Mouse (Mus musculus) lung, embryonic 16.5 days (tissue): ENCODE results near the gene Pcsk2. TPM values are rescaled to one million over a fixed set of nuclear protein-coding genes. Genes with fewer than 3 reads are reported as not detected.

ENCODE experiments used
- ATAC-seq: fragments of 200-750 bp; cut with Nextera tagmentation; 2 replicates; pipeline ENCODE4 v1.8.0; 2017; ENCODE audit warnings: low read depth, mild to moderate bottlenecking, moderate library complexity
- H3K27ac ChIP-seq: fragments of 300-500 bp; sonication (generic); 2 replicates; pipeline ENCODE4 v1.5.1; 2014; ENCODE audit warnings: mild to moderate bottlenecking, control low read depth, low read length
- H3K27me3 ChIP-seq: fragments of 300-500 bp; sonication (generic); 2 replicates; pipeline ENCODE4 v1.6.1; 2014; ENCODE audit warnings: low read depth, low read length, mixed read lengths; ENCODE audit not compliant: control insufficient read depth, insufficient read depth
- H3K36me3 ChIP-seq: fragments of 300-500 bp; sonication (generic); 2 replicates; pipeline ENCODE4 v1.6.1; 2014; ENCODE audit warnings: low read length; ENCODE audit not compliant: control insufficient read depth, insufficient read depth
- H3K4me1 ChIP-seq: fragments of 300-500 bp; sonication (generic); replicated peaks from 2 replicates; pipeline ENCODE4 v1.6.1; 2014; ENCODE audit warnings: low read length, mixed read lengths; ENCODE audit not compliant: control insufficient read depth, insufficient read depth
- H3K4me2 ChIP-seq: fragments of 300-500 bp; sonication (generic); 2 replicates; pipeline ENCODE4 v1.6.1; 2014; ENCODE audit warnings: low read depth, low read length, control low read depth
- H3K4me3 ChIP-seq: fragments of 300-500 bp; sonication (generic); 2 replicates; pipeline ENCODE4 v1.5.1; 2014; ENCODE audit warnings: mild to moderate bottlenecking, low read length, control low read depth
- H3K9ac ChIP-seq: fragments of 300-500 bp; sonication (generic); 2 replicates; pipeline ENCODE4 v1.6.1; 2014; ENCODE audit warnings: low read length, control low read depth
- H3K9me3 ChIP-seq: fragments of 300-500 bp; sonication (generic); 2 replicates; pipeline ENCODE4 v1.6.1; 2016; ENCODE audit warnings: low read length; ENCODE audit not compliant: control insufficient read depth
- WGBS: fragments of 180-500 bp; shearing (Covaris S2); extraction: QIAGEN DNeasy Blood & Tissue Kit; methylation state at CpG from one replicate; pipeline ENCODE4 v1.1.7; 2014; 5-methylcytosine and 5-hydroxymethylcytosine counted together
- polyA plus RNA-seq: library from polyadenylated mRNA; unstranded; fragments of >200 nt; fragmentation: Nextera tagmentation; extraction: Ambion mirVana; gene quantifications from 2 replicates; pipeline ENCODE4 v1.2.1, GENCODE M21; 2015

Pcsk2 gene
- polyA plus RNA-seq, 1 experiment from 2014 or later, result 0.08 TPM

DNA sequence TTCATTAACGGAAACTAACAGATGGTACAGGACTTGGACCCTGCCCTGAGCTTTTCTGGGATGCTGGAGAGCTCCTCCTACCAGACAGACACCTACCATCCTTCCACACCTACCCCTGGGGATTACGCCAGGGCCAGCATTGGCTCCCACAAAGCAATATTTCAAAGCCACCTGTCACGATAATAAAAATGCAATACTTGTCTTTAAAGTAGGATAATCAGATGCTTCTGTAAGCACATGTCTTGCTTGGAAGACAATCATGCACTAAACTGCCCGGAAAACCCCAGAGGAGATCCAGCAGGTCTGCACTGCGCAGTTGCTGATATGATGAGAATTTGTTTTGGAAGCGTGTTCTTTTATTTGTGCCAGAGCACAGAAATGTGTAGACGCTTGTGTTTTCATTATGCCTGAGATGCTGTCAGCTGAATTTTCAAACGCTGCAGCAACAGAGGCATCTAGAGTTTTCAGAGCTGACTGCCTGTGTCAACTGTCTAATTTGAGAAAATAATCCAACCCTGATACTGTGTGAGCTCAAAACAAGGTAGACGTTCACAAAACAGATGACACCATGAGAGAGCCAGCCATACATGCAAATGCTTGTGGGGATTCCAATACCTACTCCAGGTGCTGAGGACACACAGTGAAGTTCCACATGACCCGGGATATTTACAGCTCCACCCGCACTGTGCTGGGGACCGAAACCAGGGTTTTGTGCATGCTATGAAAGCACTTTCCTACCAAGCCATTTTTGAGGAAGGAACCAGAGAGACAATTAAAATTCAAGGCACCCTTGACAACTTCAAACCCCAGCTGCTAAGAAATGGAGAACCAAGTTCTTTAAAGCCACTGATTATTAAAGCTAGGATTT lies 305.6 kb downstream of the Pcsk2 start:
- Histone ChIP-seq H3K36me3 (no peaks in the 10 kb centered on the region), H3K9me3 (no peaks in the 10 kb centered on the region), H3K4me3 (no peak overlapping the region), H3K4me2 (no peak overlapping the region), H3K27ac (peak overlapping the region; percentile 72), H3K9ac (no peak overlapping the region), H3K27me3 (no peaks in the 10 kb centered on the region), H3K4me1 (peaks cover 19% of the 10 kb centered on the region)
- WGBS, result 76% methylated on average over 12 of the region's 12 CpGs
- ATAC-seq, result no peak

DNA sequence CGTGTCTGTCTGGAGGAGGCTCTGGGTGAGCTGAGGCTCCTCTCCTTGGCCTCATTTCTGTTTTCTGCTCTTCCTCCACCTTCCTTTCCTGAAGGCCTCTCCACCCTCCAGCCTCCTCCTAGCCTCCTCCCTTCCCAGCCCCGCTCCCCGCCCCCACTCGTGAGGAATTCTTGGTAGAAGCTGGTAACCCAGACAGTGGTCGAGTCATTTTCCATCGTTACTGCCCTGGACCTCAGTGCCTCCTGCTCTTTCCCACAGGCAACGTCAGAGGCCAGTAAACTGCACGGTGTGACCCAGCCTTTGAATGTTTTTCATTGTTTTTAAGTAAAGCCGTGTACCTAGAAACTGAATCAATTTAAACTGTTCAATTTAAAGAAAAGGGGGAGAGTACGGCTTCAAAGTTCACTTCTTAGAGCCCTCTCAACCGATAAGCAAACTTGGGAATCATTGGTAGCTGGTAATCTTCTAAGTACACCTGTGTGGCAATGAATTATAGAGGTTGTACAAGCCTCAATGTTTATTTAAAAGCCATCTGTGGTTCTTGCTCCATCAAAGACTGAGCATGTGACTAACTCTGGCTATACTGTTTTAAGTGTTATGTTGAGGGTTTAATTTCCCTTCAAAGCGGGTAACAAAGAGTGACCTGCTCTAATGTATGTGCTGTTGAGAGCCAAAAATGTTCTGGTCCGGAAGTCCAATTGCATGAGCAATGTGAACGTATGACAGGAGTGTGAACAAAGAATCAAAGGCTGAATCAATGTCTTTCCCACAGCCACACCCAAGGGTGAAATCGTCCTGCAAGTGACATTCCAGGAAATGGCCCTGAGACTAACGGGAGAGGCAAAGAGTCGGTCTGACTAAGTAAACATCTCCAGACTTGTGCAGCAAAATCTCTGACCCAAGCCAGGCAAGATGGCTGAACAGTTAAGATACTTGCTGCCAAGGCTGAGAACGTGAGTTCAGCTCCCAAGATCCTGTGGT lies 306.6 kb downstream of the Pcsk2 start:
- ATAC-seq, result peak; percentile 55
- Histone ChIP-seq H3K4me2 (no peak overlapping the region), H3K9ac (no peak overlapping the region), H3K9me3 (no peaks in the 10 kb centered on the region), H3K4me1 (peaks cover 14% of the 10 kb centered on the region), H3K27me3 (no peaks in the 10 kb centered on the region), H3K4me3 (no peak overlapping the region), H3K36me3 (no peaks in the 10 kb centered on the region), H3K27ac (peak overlapping the region; percentile 72)
- 29% methylated on average over 18 of the region's 18 CpGs for WGBS

DNA sequence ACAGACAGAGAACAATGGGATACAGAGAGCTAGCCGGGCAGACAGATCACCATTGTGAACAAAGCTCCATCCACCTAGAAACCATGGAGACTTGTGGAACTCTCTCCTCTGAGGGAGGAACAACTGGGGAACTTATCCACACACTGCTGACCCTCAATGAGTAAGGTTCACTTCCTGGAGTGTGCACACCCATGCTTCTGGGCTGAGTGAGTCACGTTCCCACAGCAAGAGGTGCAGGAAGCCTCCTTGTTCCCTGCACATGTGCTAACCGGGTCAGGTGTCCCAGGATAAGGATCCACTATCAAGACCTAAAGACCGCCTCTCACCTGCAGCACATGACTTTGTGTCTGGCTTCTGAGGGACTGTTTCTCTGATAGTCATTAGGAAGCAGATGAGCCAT lies 307.5 kb downstream of the Pcsk2 start:
- H3K4me3 ChIP-seq, result no peak overlapping the region
- peaks cover 10% of the 10 kb centered on the region for H3K4me1 ChIP-seq
- no peaks in the 10 kb centered on the region for H3K36me3 ChIP-seq
- ATAC-seq, result peak; percentile 46
- no peak overlapping the region for H3K9ac ChIP-seq
- H3K27me3 ChIP-seq, result no peaks in the 10 kb centered on the region
- no peaks in the 10 kb centered on the region for H3K9me3 ChIP-seq
- WGBS, result 66% methylated on average over 4 of the region's 4 CpGs
- no peak overlapping the region for H3K4me2 ChIP-seq
- H3K27ac ChIP-seq, result peak overlapping the region; percentile 72; the same call in 1 of the 2 replicates

DNA sequence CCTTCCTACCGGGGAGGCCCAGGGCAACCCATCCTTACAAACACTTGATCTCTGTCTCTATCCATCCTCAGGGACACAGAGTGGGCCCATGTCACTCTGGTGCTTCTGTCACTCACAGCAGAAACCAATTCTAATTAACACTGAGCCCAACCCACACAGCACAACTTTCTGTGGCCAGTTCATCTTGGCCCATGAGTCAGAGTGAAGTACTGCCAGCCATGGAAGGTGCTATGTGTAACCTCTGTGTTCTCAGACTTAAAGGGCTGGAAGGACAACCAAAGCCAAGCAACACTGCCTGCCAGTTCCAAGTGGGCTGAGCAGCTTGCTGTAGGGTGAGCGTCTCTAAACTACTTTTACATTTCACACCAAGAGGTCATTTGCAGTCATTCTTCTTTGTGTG lies 313.2 kb downstream of the Pcsk2 start:
- Histone ChIP-seq H3K4me2 (no peak overlapping the region), H3K9me3 (no peaks in the 10 kb centered on the region), H3K4me3 (no peak overlapping the region), H3K27me3 (no peaks in the 10 kb centered on the region; the same call in 1 of the 2 replicates), H3K4me1 (peaks cover 6% of the 10 kb centered on the region), H3K9ac (no peak overlapping the region), H3K36me3 (no peaks in the 10 kb centered on the region), H3K27ac (no peak overlapping the region)
- 78% methylated on average over 2 of the region's 2 CpGs for WGBS
- ATAC-seq, result no peak

DNA sequence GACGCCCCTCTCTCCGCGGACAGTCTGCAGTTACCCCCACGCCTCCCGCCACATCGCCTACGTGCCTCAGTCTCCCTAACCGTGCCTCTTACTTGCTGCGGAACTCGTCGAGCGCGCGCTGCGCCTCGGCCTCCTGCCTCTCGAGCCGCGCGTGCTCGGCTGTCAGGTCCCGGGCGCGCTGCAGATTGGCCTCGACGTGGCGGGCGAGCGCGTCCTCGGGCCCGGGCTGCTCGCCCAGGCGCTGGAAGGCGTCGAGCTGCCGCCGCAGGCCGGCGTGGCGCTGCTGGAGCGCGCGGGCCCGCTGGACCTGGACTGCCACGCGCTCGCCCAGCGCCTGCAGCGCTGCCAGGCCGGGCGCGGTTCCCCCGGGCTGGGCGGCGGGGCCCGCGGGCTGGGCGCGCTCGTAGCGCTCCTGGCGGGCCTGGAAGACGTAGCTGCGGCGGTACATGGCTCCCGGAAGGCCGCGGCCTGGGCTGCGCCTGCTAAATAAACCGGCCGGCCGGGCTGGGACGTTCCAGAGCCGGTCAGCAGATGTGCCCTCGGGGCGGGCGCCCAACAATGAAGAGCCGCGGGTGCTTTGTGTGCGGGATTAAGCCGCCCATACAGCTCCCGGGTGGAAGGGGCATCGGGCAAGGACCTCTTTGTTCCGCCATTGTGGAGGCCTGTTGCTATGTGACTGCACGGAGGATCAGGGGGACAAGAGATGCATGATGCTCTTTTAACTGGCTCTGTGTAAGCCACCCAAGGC lies 316.7 kb downstream of the Pcsk2 start, which contains the start of gene Bfsp1:
Gene Bfsp1 (minus strand): TSS at position 690 of the 748 bp plus-strand sequence.
- H3K27me3 ChIP-seq, result no peaks in the 10 kb centered on the region; the same call in 1 of the 2 replicates
- no peak within 1 kb of the TSS for H3K27ac ChIP-seq
- ATAC-seq, result peak; percentile 88
- 3% methylated on average over 85 of the region's 86 CpGs for WGBS
- H3K9me3 ChIP-seq, result no peaks in the 10 kb centered on the region
- H3K36me3 ChIP-seq, result no peaks in the 10 kb centered on the region
- peak within 1 kb of the TSS; percentile 55 for H3K4me3 ChIP-seq
- H3K4me1 ChIP-seq, result peaks cover 6% of the 10 kb centered on the region
- H3K4me2 ChIP-seq, result peak within 1 kb of the TSS; percentile 86
- peak within 1 kb of the TSS; percentile 84 for H3K9ac ChIP-seq

DNA sequence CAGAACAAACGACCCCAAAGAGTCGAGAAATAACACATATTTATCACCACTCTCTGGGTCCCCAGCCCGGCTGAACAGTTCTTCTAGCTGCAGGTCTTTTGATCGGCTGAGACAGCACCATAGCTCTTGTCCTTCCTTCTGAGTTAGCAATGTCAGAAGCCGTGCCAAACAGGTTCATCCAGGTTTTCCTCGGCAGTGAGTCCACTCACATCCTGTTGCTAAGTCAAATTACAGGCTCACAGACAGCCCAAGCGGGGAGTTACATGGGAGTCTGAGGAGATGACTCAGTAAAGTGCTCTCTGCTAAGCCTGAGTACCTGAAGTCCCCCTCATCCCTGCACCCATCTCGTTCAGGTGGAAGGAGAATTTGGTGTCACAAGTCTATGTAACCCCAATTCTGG lies 318.6 kb downstream of the Pcsk2 start:
- H3K36me3 ChIP-seq, result no peaks in the 10 kb centered on the region
- 36% methylated on average over 8 of the region's 8 CpGs for WGBS

More for the DNA sequence above, 318.6 kb downstream of the Pcsk2 start:
- H3K4me2 ChIP-seq, result no peak overlapping the region
- no peaks in the 10 kb centered on the region for H3K9me3 ChIP-seq
- H3K9ac ChIP-seq, result no peak overlapping the region
- no peak overlapping the region for H3K27ac ChIP-seq
- no peak overlapping the region for H3K4me3 ChIP-seq
- H3K27me3 ChIP-seq, result no peaks in the 10 kb centered on the region; the same call in 1 of the 2 replicates
- H3K4me1 ChIP-seq, result peaks cover 6% of the 10 kb centered on the region
- no peak for ATAC-seq
